Mouse (Mus musculus) spleen, adult 12 weeks (tissue): ENCODE measurements around the gene 2300002M23Rik.

Source experiments
- DNase-seq: peaks from one replicate; pipeline ENCODE4 v3.0.0; 2022; ENCODE audit warnings: low spot score

Gene 2300002M23Rik

GRCm38 (mm10) chr17:35617127-35617526 lies 49.9 kb downstream of the 2300002M23Rik start:
- no peak for DNase-seq
